Comparison of ENCODE assay signal across 19 mouse cellular contexts in the genomic region with DNA sequence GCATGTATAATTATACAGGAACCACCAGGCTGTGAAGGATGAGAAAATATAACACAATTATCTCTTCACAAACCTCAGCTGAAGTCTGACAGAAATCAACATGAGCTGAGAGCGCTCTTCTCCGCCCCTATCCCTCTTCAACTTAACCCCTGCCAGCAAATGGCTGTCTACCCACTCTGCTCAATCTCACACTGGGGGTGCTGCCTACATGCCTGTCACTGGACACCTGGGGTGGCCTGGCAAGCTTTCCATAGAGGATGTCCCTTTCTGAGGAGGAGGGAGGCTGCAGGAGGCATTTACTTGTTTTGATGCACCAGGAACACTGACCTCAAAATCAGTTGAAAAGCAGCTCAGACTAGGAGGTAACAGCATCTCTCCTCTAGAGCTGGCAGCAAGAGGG.
DNase-seq lines count a peak whose midpoint lies in the region; ATAC-seq and TF ChIP-seq lines count a peak whose summit lies in the region.
"Had no signal": no experiment of that assay in that cellular context is flagged by ENCODE, and none has a peak within 500 bp of the region (broad histone marks: within the 10 kb centered on the region; RNA-seq: fewer than 3 reads in every experiment).

No protein-coding gene starts in this region.

- no peaks in the 10 kb centered on the region for H3K36me3 ChIP-seq in forebrain, embryonic 13.5 days (ENCODE audit: poor library complexity, severe bottlenecking)
- H3K36me3 ChIP-seq in forebrain, embryonic 10.5 days (replicated peaks), result no peaks in the 10 kb centered on the region
- H3K36me3 ChIP-seq in lung, embryonic 14.5 days (ENCODE audit: insufficient read depth), result no peaks in the 10 kb centered on the region
- H3K36me3 ChIP-seq in forebrain, embryonic 14.5 days (ENCODE audit: control insufficient read depth, insufficient read depth, low read length), result no peaks in the 10 kb centered on the region
- H3K36me3 ChIP-seq in midbrain, embryonic 15.5 days (replicated peaks), result no peaks in the 10 kb centered on the region
- H3K36me3 ChIP-seq: intestine, embryonic 15.5 days; neural tube, embryonic 13.5 days had no signal

- no peak overlapping the region for H3K4me3 ChIP-seq in forebrain, embryonic 13.5 days
- no peak overlapping the region for H3K4me3 ChIP-seq in forebrain, embryonic 10.5 days
- H3K4me3 ChIP-seq in lung, embryonic 14.5 days (ENCODE audit: low read depth, low read length), result no peak overlapping the region
- H3K4me3 ChIP-seq in forebrain, embryonic 14.5 days (ENCODE audit: low read depth, low read length), result no peak overlapping the region
- H3K4me3 ChIP-seq in midbrain, embryonic 15.5 days, result no peak overlapping the region
- H3K4me3 ChIP-seq: intestine, embryonic 15.5 days; neural tube, embryonic 13.5 days had no signal

- no peak for DNase-seq in forebrain, embryonic 10.5 days (ENCODE audit: extremely low spot score, low spot score)
- peak; percentile 6 for DNase-seq in lung, embryonic 14.5 days
- no peak for DNase-seq in lung, postnatal 14 days
- DNase-seq in forebrain, embryonic 14.5 days (ENCODE audit: low spot score), result peak; percentile 38
- no peak for DNase-seq in gastrocnemius, postnatal 36 days
- DNase-seq: gastrocnemius, postnatal 14 days; heart, postnatal 14 days; kidney, postnatal 4 days; liver; liver, postnatal 0 days; lung, postnatal 4 days; right cerebral cortex, postnatal 25 days; thymus, postnatal 14 days had no signal

- no peaks in the 10 kb centered on the region for H3K4me1 ChIP-seq in forebrain, embryonic 13.5 days
- H3K4me1 ChIP-seq in forebrain, embryonic 10.5 days, result no peaks in the 10 kb centered on the region
- H3K4me1 ChIP-seq in lung, embryonic 14.5 days (ENCODE audit: insufficient read depth), result peaks cover 7% of the 10 kb centered on the region; the same call in 1 of the 2 replicates
- H3K4me1 ChIP-seq in forebrain, embryonic 14.5 days (ENCODE audit: control insufficient read depth, insufficient read depth, low read length), result no peaks in the 10 kb centered on the region
- H3K4me1 ChIP-seq in midbrain, embryonic 15.5 days, result peaks cover 8% of the 10 kb centered on the region
- H3K4me1 ChIP-seq: intestine, embryonic 15.5 days had no signal

- no peak overlapping the region for H3K4me2 ChIP-seq in forebrain, embryonic 13.5 days
- no peak overlapping the region for H3K4me2 ChIP-seq in lung, embryonic 14.5 days
- no peak overlapping the region for H3K4me2 ChIP-seq in forebrain, embryonic 14.5 days (ENCODE audit: low read length)
- no peak overlapping the region for H3K4me2 ChIP-seq in midbrain, embryonic 15.5 days
- H3K4me2 ChIP-seq: intestine, embryonic 15.5 days; neural tube, embryonic 13.5 days had no signal

- H3K27ac ChIP-seq in forebrain, embryonic 13.5 days, result no peak overlapping the region
- H3K27ac ChIP-seq in forebrain, embryonic 10.5 days, result no peak overlapping the region
- no peak overlapping the region for H3K27ac ChIP-seq in lung, embryonic 14.5 days (ENCODE audit: low read depth)
- peak overlapping the region; percentile 39; the same call in 1 of the 2 replicates for H3K27ac ChIP-seq in forebrain, embryonic 14.5 days (ENCODE audit: low read depth, low read length)
- 0 out of 2 replicates have a peak overlapping the region, but pooled peaks have one; percentile 6 for H3K27ac ChIP-seq in midbrain, embryonic 15.5 days
- H3K27ac ChIP-seq: intestine, embryonic 15.5 days; neural tube, embryonic 13.5 days; stomach, postnatal 0 days had no signal

- intact Hi-C loops in gastrocnemius, postnatal 36 days (cut with DNase I), result no loop called here

- H3K9me3 ChIP-seq in forebrain, embryonic 13.5 days (replicated peaks), result no peaks in the 10 kb centered on the region
- no peaks in the 10 kb centered on the region for H3K9me3 ChIP-seq in forebrain, embryonic 10.5 days
- no peaks in the 10 kb centered on the region for H3K9me3 ChIP-seq in lung, embryonic 14.5 days (ENCODE audit: low read depth, low read length)
- no peaks in the 10 kb centered on the region for H3K9me3 ChIP-seq in forebrain, embryonic 14.5 days (replicated peaks; ENCODE audit: control insufficient read depth, low read length)
- no peaks in the 10 kb centered on the region for H3K9me3 ChIP-seq in midbrain, embryonic 15.5 days
- H3K9me3 ChIP-seq: intestine, embryonic 15.5 days; neural tube, embryonic 13.5 days had no signal

- 63% methylated on average over 2 of the region's 2 CpGs for WGBS in forebrain, embryonic 13.5 days
- WGBS in forebrain, embryonic 10.5 days, result 75% methylated on average over 2 of the region's 2 CpGs
- WGBS in lung, embryonic 14.5 days, result 44% methylated on average over 2 of the region's 2 CpGs
- WGBS in forebrain, embryonic 14.5 days, result 65% methylated on average over 2 of the region's 2 CpGs
- 51% methylated on average over 2 of the region's 2 CpGs for WGBS in midbrain, embryonic 15.5 days

- ATAC-seq in forebrain, embryonic 13.5 days, result peak; percentile 36; the same call in 1 of the 2 replicates
- no peak for ATAC-seq in lung, embryonic 14.5 days (ENCODE audit: insufficient read depth)
- peak; percentile 44; the same call in 1 of the 2 replicates for ATAC-seq in forebrain, embryonic 14.5 days
- 0 out of 2 replicates have a peak, but pooled peaks have one; percentile 48 for ATAC-seq in midbrain, embryonic 15.5 days (replicated peaks)
- ATAC-seq: intestine, embryonic 15.5 days; liver, postnatal 0 days; Patski had no signal

- no peak for TF ChIP-seq CTCF in lung, embryonic 14.5 days (IDR thresholded peaks at IDR 0.05; ENCODE audit: low read depth)

- no peaks in the 10 kb centered on the region for H3K27me3 ChIP-seq in forebrain, embryonic 13.5 days
- H3K27me3 ChIP-seq in forebrain, embryonic 10.5 days (ENCODE audit: poor library complexity, severe bottlenecking), result no peaks in the 10 kb centered on the region
- H3K27me3 ChIP-seq in lung, embryonic 14.5 days (ENCODE audit: insufficient read depth, low read length), result no peaks in the 10 kb centered on the region
- H3K27me3 ChIP-seq in forebrain, embryonic 14.5 days (replicated peaks; ENCODE audit: control insufficient read depth, insufficient read depth, low read length), result no peaks in the 10 kb centered on the region
- no peaks in the 10 kb centered on the region for H3K27me3 ChIP-seq in midbrain, embryonic 15.5 days (replicated peaks)
- H3K27me3 ChIP-seq: intestine, embryonic 15.5 days; neural tube, embryonic 13.5 days; Patski had no signal

- no peak overlapping the region for H3K9ac ChIP-seq in forebrain, embryonic 13.5 days
- H3K9ac ChIP-seq in lung, embryonic 14.5 days, result no peak overlapping the region
- H3K9ac ChIP-seq in forebrain, embryonic 14.5 days (ENCODE audit: low read length), result no peak overlapping the region
- no peak overlapping the region for H3K9ac ChIP-seq in midbrain, embryonic 15.5 days
- H3K9ac ChIP-seq: intestine, embryonic 15.5 days; liver, postnatal 0 days; neural tube, embryonic 13.5 days had no signal

Comparison
In these comparisons a context has a peak if more than half of its experiments do, and no peak if none do; other contexts are left out.
1. H3K27ac ChIP-seq: peak in forebrain, embryonic 14.5 days (single experiment) and midbrain, embryonic 15.5 days (single experiment); none in forebrain, embryonic 13.5 days (single experiment), forebrain, embryonic 10.5 days (single experiment) and lung, embryonic 14.5 days (single experiment).
2. DNase-seq: peak in lung, embryonic 14.5 days (single experiment) and forebrain, embryonic 14.5 days (single experiment); none in forebrain, embryonic 10.5 days (single experiment), lung, postnatal 14 days (single experiment) and gastrocnemius, postnatal 36 days (0 of 2).